Mouse (Mus musculus) small intestine, adult 2 months (tissue): ENCODE measurements around the gene Rpl35. TPM values are rescaled to one million over a fixed set of nuclear protein-coding genes. Genes with fewer than 3 reads are reported as not detected.

Experiments used
- H3K27ac ChIP-seq: fragments of 200-500 bp; 2 replicates; pipeline ENCODE4 v1.5.1; 2012; ENCODE audit warnings: low read depth, low read length, control low read depth, inconsistent platforms; ENCODE audit not compliant: insufficient read depth
- H3K27me3 ChIP-seq: fragments of 200-500 bp; 2 replicates; pipeline ENCODE4 v1.6.1; 2012; ENCODE audit warnings: mild to moderate bottlenecking, moderate library complexity, low read length, inconsistent platforms; ENCODE audit not compliant: control insufficient read depth, insufficient read depth
- H3K36me3 ChIP-seq: fragments of 200-500 bp; 2 replicates; pipeline ENCODE4 v1.6.1; 2012; ENCODE audit warnings: mild to moderate bottlenecking, low read length, control low read depth, inconsistent platforms; ENCODE audit not compliant: control insufficient read depth, insufficient read depth
- H3K4me1 ChIP-seq: fragments of 200-500 bp; 2 replicates; pipeline ENCODE4 v1.6.1; 2012; ENCODE audit warnings: low read length, inconsistent platforms, mixed read lengths; ENCODE audit not compliant: control insufficient read depth, insufficient read depth, insufficient read length
- H3K4me3 ChIP-seq: fragments of 200-500 bp; 2 replicates; pipeline ENCODE4 v1.5.1; 2012; ENCODE audit warnings: low read depth, mild to moderate bottlenecking, control low read depth, inconsistent platforms, low read length, moderate library complexity
- CTCF ChIP-seq: fragments of 200-500 bp; IDR thresholded peaks from 2 replicates; pipeline ENCODE4 v1.5.1; 2012; ENCODE audit warnings: low read depth, mild to moderate bottlenecking, control low read depth, inconsistent platforms, low read length, moderate library complexity, mixed read lengths; ENCODE audit not compliant: insufficient replicate concordance, insufficient read length; ENCODE audit errors: extremely low read depth
- POLR2A ChIP-seq: fragments of 200-500 bp; IDR thresholded peaks from 2 replicates; pipeline ENCODE4 v1.6.1; 2012; ENCODE audit warnings: low read depth, mild to moderate bottlenecking, control low read depth, inconsistent platforms, low read length, moderate library complexity
- WGBS: fragments of 180-500 bp; shearing (Covaris S2); methylation state at CpG from one replicate; pipeline ENCODE4 v1.1.7; 2018; 5-methylcytosine and 5-hydroxymethylcytosine counted together
- polyA plus RNA-seq: library from polyadenylated mRNA; depleted of rRNA; stranded (reverse); fragments of >200 nt; gene quantifications from 2 replicates; pipeline ENCODE4 v1.2.3, GENCODE M21; 2012

Gene Rpl35
- polyA plus RNA-seq, 1 experiment = 67.2 TPM

GRCm38 (mm10) chr2:38997386-38998374 lies 7.7 kb downstream of the Rpl35 start, which contains the start of gene Wdr38:
Gene Wdr38 (plus strand): TSS chr2:38997476.
- WGBS = 11% methylated on average over 33 of the region's 33 CpGs
- H3K27me3 ChIP-seq = no peaks in the 10 kb centered on the region
- TF ChIP-seq POLR2A (no peak; the same call in 1 of the 2 replicates), CTCF (peak; percentile 100)

GRCm38 (mm10) chr2:38992452-38992851 lies 13.0 kb downstream of the Rpl35 start:
- Histone ChIP-seq H3K4me1 (peaks cover 22% of the 10 kb centered on the region), H3K27ac (no peak overlapping the region), H3K4me3 (no peak overlapping the region), H3K36me3 (no peaks in the 10 kb centered on the region), H3K27me3 (no peaks in the 10 kb centered on the region)
- TF ChIP-seq CTCF = no peak
- no peak for TF ChIP-seq POLR2A
- 23% methylated on average over 4 of the region's 4 CpGs for WGBS

More at GRCm38 (mm10) chr2:38997386-38998374, 7.7 kb downstream of the Rpl35 start, which contains the start of gene Wdr38:
- H3K4me3 ChIP-seq = peak within 1 kb of the TSS; percentile 71
- peak within 1 kb of the TSS; percentile 83 for H3K27ac ChIP-seq
- H3K4me1 ChIP-seq = peaks cover 22% of the 10 kb centered on the region
- H3K36me3 ChIP-seq = peaks cover 19% of the 10 kb centered on the region

GRCm38 (mm10) chr2:38992004-38992403 lies 13.4 kb downstream of the Rpl35 start:
- Histone ChIP-seq H3K4me3 (no peak overlapping the region), H3K4me1 (peaks cover 22% of the 10 kb centered on the region), H3K36me3 (no peaks in the 10 kb centered on the region), H3K27me3 (no peaks in the 10 kb centered on the region), H3K27ac (no peak overlapping the region)
- TF ChIP-seq CTCF (no peak), POLR2A (no peak)
- WGBS = 15% methylated on average over 4 of the region's 4 CpGs

GRCm38 (mm10) chr2:38988929-38989328 lies 16.5 kb downstream of the Rpl35 start:
- H3K4me1 ChIP-seq = peaks cover 26% of the 10 kb centered on the region
- no peaks in the 10 kb centered on the region for H3K27me3 ChIP-seq
- H3K36me3 ChIP-seq = no peaks in the 10 kb centered on the region
- no peak overlapping the region for H3K4me3 ChIP-seq
- WGBS = 92% methylated on average over 2 of the region's 2 CpGs
- TF ChIP-seq POLR2A = no peak
- no peak for TF ChIP-seq CTCF
- H3K27ac ChIP-seq = no peak overlapping the region

GRCm38 (mm10) chr2:38987803-38988510 lies 17.5 kb downstream of the Rpl35 start:
- Histone ChIP-seq H3K4me3 (no peak overlapping the region), H3K27me3 (no peaks in the 10 kb centered on the region), H3K36me3 (no peaks in the 10 kb centered on the region), H3K27ac (no peak overlapping the region), H3K4me1 (peaks cover 23% of the 10 kb centered on the region)
- WGBS = 74% methylated on average over 6 of the region's 6 CpGs
- TF ChIP-seq CTCF (no peak), POLR2A (no peak)

- H3K27me3 ChIP-seq = no peaks in the 10 kb centered on the region
- H3K36me3 ChIP-seq = no peaks in the 10 kb centered on the region
- H3K4me1 ChIP-seq = peaks cover 17% of the 10 kb centered on the region
- WGBS = 16% methylated on average over 1 of the region's 1 CpGs
- no peak for TF ChIP-seq CTCF
- no peak for TF ChIP-seq POLR2A
- no peak overlapping the region for H3K4me3 ChIP-seq
- no peak overlapping the region for H3K27ac ChIP-seq
Observed at GRCm38 (mm10) chr2:38987371-38987770, 18.1 kb downstream of the Rpl35 start.

- TF ChIP-seq POLR2A (no peak), CTCF (no peak)
- Histone ChIP-seq H3K36me3 (no peaks in the 10 kb centered on the region), H3K4me3 (no peak overlapping the region)
Observed at GRCm38 (mm10) chr2:38986580-38986979, 18.8 kb downstream of the Rpl35 start.

More at GRCm38 (mm10) chr2:38986580-38986979, 18.8 kb downstream of the Rpl35 start:
- no peaks in the 10 kb centered on the region for H3K27me3 ChIP-seq
- 56% methylated on average over 3 of the region's 3 CpGs for WGBS
- H3K4me1 ChIP-seq = peaks cover 12% of the 10 kb centered on the region
- no peak overlapping the region for H3K27ac ChIP-seq
